Comparison of ENCODE assay signal across 8 mouse cellular contexts in the genomic region with DNA sequence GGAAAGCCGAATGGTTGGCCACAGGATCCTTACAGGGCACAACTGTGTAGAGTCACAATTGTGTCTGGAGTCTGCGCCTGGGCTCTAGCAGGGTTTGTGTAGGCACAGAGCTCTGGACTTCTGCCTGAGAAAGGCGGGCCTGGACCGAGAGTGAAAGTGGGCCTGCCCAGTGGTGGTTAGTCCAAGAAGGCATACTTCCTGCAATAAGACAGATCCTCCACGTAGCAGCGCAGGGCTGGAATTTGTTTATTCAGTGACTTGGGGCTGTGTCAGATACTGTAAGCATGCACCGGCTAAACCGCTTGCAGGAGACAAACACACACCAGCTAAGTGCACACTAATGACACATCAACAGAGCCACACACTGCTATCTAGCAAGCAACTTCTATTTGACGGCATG. TPM values are rescaled to one million over a fixed set of nuclear protein-coding genes. Genes with fewer than 3 reads are reported as not detected.
A peak's percentile ranks its signal among the peaks of the same experiment; 100 is the strongest.
DNase-seq lines count a peak whose midpoint lies in the region; ATAC-seq and TF ChIP-seq lines count a peak whose summit lies in the region.

No protein-coding gene starts in this region.

- TF ChIP-seq POLR2A in liver, adult 2 months (IDR thresholded peaks at IDR 0.05; ENCODE audit: extremely low read depth, insufficient read depth, low read length) = no peak

- no peak overlapping the region for H3K4me3 ChIP-seq in liver, adult 2 months (ENCODE audit: insufficient read depth, low read depth, low read length)
- no peak overlapping the region for H3K4me3 ChIP-seq in liver, embryonic 12.5 days
- no peak overlapping the region for H3K4me3 ChIP-seq in heart, embryonic 11.5 days (ENCODE audit: low read depth, low read length)
- no peak overlapping the region for H3K4me3 ChIP-seq in midbrain, embryonic 10.5 days

- TF ChIP-seq CTCF in liver, adult 2 months (IDR thresholded peaks at IDR 0.05; ENCODE audit: low read depth, low read length) = no peak

- H3K79me2 ChIP-seq in liver, adult 2 months (ENCODE audit: control insufficient read depth, insufficient read depth, low read length) = no peaks in the 10 kb centered on the region

- peak; percentile 84 for DNase-seq in liver, adult 2 months (ENCODE audit: extremely low read depth, low read depth, low spot score)
- peak; percentile 64 for DNase-seq in large intestine, adult 2 months (ENCODE audit: low read depth, low spot score)
- DNase-seq in urinary bladder, adult 2 months (ENCODE audit: low spot score) = peak; percentile 58
- no peak for DNase-seq in left cerebral cortex, adult 11 months (ENCODE audit: low spot score)
- no peak for DNase-seq in midbrain, embryonic 10.5 days (ENCODE audit: low spot score)

- H3K4me2 ChIP-seq in liver, embryonic 12.5 days = no peak overlapping the region; the same call in 1 of the 2 replicates
- no peak overlapping the region for H3K4me2 ChIP-seq in heart, embryonic 11.5 days

- no peaks in the 10 kb centered on the region for H3K27me3 ChIP-seq in liver, adult 2 months (ENCODE audit: control insufficient read depth, insufficient read depth, low read length)
- peaks cover 87% of the 10 kb centered on the region for H3K27me3 ChIP-seq in liver, embryonic 12.5 days (replicated peaks)
- H3K27me3 ChIP-seq in heart, embryonic 11.5 days (ENCODE audit: control insufficient read depth, insufficient read depth, low read length) = peaks cover 30% of the 10 kb centered on the region
- peaks cover 80% of the 10 kb centered on the region for H3K27me3 ChIP-seq in midbrain, embryonic 10.5 days (ENCODE audit: low read depth, poor library complexity, severe bottlenecking)

- H3K27ac ChIP-seq in liver, adult 2 months (replicated peaks; ENCODE audit: insufficient read depth, low read depth, low read length) = peak overlapping the region; percentile 53
- H3K27ac ChIP-seq in liver, embryonic 12.5 days = no peak overlapping the region
- H3K27ac ChIP-seq in heart, embryonic 11.5 days (ENCODE audit: low read depth, low read length) = no peak overlapping the region; the same call in 1 of the 2 replicates
- H3K27ac ChIP-seq in midbrain, embryonic 10.5 days (replicated peaks) = no peak overlapping the region

- peaks cover 19% of the 10 kb centered on the region for H3K4me1 ChIP-seq in liver, adult 2 months (ENCODE audit: control insufficient read depth, insufficient read depth, low read length)
- peaks cover 21% of the 10 kb centered on the region for H3K4me1 ChIP-seq in liver, embryonic 12.5 days
- H3K4me1 ChIP-seq in heart, embryonic 11.5 days (ENCODE audit: control insufficient read depth, insufficient read depth, low read length) = peaks cover 13% of the 10 kb centered on the region; the same call in 1 of the 2 replicates
- H3K4me1 ChIP-seq in midbrain, embryonic 10.5 days = peaks cover 36% of the 10 kb centered on the region

- no peaks in the 10 kb centered on the region for H3K9me3 ChIP-seq in liver, embryonic 12.5 days (replicated peaks)
- H3K9me3 ChIP-seq in heart, embryonic 11.5 days (replicated peaks; ENCODE audit: control insufficient read depth, low read length) = no peaks in the 10 kb centered on the region
- no peaks in the 10 kb centered on the region for H3K9me3 ChIP-seq in midbrain, embryonic 10.5 days (replicated peaks)

- 8% methylated on average over 9 of the region's 9 CpGs for WGBS in liver, adult 2 months
- 28% methylated on average over 9 of the region's 9 CpGs for WGBS in liver, embryonic 12.5 days (ENCODE audit: insufficient replicate concordance)
- 34% methylated on average over 9 of the region's 9 CpGs for WGBS in heart, embryonic 11.5 days (ENCODE audit: insufficient replicate concordance)
- WGBS in large intestine, adult 2 months = 6% methylated on average over 9 of the region's 9 CpGs
- 44% methylated on average over 9 of the region's 9 CpGs for WGBS in midbrain, embryonic 10.5 days

- no peak for ATAC-seq in liver, embryonic 12.5 days
- no peak for ATAC-seq in heart, embryonic 11.5 days (replicated peaks; ENCODE audit: insufficient number of reproducible peaks, low FRiP score, low TSS enrichment)
- no peak for ATAC-seq in monocyte, adult 5-6 weeks (replicated peaks; ENCODE audit: insufficient number of reproducible peaks, low FRiP score, low TSS enrichment, poor library complexity, severe bottlenecking)

- H3K9ac ChIP-seq in liver, adult 2 months (ENCODE audit: low read depth, low read length) = no peak overlapping the region
- H3K9ac ChIP-seq in liver, embryonic 12.5 days = no peak overlapping the region
- 0 out of 2 replicates have a peak overlapping the region, but pooled peaks have one; percentile 11 for H3K9ac ChIP-seq in heart, embryonic 11.5 days (ENCODE audit: low read depth, low read length)

- H3K36me3 ChIP-seq in liver, adult 2 months (ENCODE audit: control insufficient read depth, insufficient read depth, low read length) = no peaks in the 10 kb centered on the region
- H3K36me3 ChIP-seq in liver, embryonic 12.5 days = no peaks in the 10 kb centered on the region
- no peaks in the 10 kb centered on the region for H3K36me3 ChIP-seq in heart, embryonic 11.5 days (ENCODE audit: control insufficient read depth, insufficient read depth, low read length)
- H3K36me3 ChIP-seq in midbrain, embryonic 10.5 days = no peaks in the 10 kb centered on the region

RNA-seq across cellular contexts. Expression of a gene that starts 2.3 kb away (rescaled TPM):
- 34.8 and 39.3 TPM in 2 replicates for total RNA-seq in liver, adult 2 months (2014; rRNA removed)
- 20.1 and 28.9 TPM in 2 replicates for polyA plus RNA-seq in liver, adult 2 months (2012; rRNA removed)
- 9.8 and 11.1 TPM in 2 replicates for polyA plus RNA-seq in liver, embryonic 12.5 days (2016; fragmentation: Nextera tagmentation; extraction: Ambion mirVana)
- 56.4 and 56.7 TPM in 2 replicates for polyA plus RNA-seq in heart, embryonic 11.5 days (2014; fragmentation: Nextera tagmentation; extraction: Ambion mirVana)
- 15.3 and 18.2 TPM in 2 replicates for polyA plus RNA-seq in large intestine, adult 2 months (2012; rRNA removed)
- 42.6 and 65.1 TPM in 2 replicates for polyA plus RNA-seq in urinary bladder, adult 2 months (2012; rRNA removed)
- 20.6 to 37.7 TPM (median 29.0 TPM) in 3 replicates for total RNA-seq in monocyte, adult 5-6 weeks (2017)
- polyA plus RNA-seq in midbrain, embryonic 10.5 days (2016; fragmentation: Nextera tagmentation; extraction: Ambion mirVana) = 0.79 and 0.81 TPM in 2 replicates

RNA-seq across cellular contexts. Expression of a gene that starts 34.7 kb away (rescaled TPM):
- 2.6 TPM in 2 replicates for total RNA-seq in liver, adult 2 months (2014; rRNA removed)
- 2.9 and 3.1 TPM in 2 replicates for polyA plus RNA-seq in liver, adult 2 months (2012; rRNA removed)
- 5.5 and 5.7 TPM in 2 replicates for polyA plus RNA-seq in liver, embryonic 12.5 days (2016; fragmentation: Nextera tagmentation; extraction: Ambion mirVana)
- polyA plus RNA-seq in heart, embryonic 11.5 days (2014; fragmentation: Nextera tagmentation; extraction: Ambion mirVana) = 18.4 and 20.6 TPM in 2 replicates
- 6.8 and 11.7 TPM in 2 replicates for polyA plus RNA-seq in large intestine, adult 2 months (2012; rRNA removed)
- 41.0 and 50.3 TPM in 2 replicates for polyA plus RNA-seq in urinary bladder, adult 2 months (2012; rRNA removed)
- total RNA-seq in monocyte, adult 5-6 weeks (2017) = 5.8 to 10.2 TPM (median 5.9 TPM) in 3 replicates
- 23.3 and 30.3 TPM in 2 replicates for polyA plus RNA-seq in midbrain, embryonic 10.5 days (2016; fragmentation: Nextera tagmentation; extraction: Ambion mirVana)

RNA-seq across cellular contexts. Expression of a gene that starts 43.6 kb away (rescaled TPM):
- total RNA-seq in liver, adult 2 months (2014; rRNA removed) = 3.3 and 5.6 TPM in 2 replicates
- polyA plus RNA-seq in liver, adult 2 months (2012; rRNA removed) = 5.2 and 5.8 TPM in 2 replicates
- polyA plus RNA-seq in liver, embryonic 12.5 days (2016; fragmentation: Nextera tagmentation; extraction: Ambion mirVana) = 1.5 and 1.9 TPM in 2 replicates
- polyA plus RNA-seq in heart, embryonic 11.5 days (2014; fragmentation: Nextera tagmentation; extraction: Ambion mirVana) = 1.8 and 2.1 TPM in 2 replicates
- 2.3 and 2.4 TPM in 2 replicates for polyA plus RNA-seq in large intestine, adult 2 months (2012; rRNA removed)
- polyA plus RNA-seq in urinary bladder, adult 2 months (2012; rRNA removed) = 11.7 and 11.8 TPM in 2 replicates
- not detected in 3 replicates for total RNA-seq in monocyte, adult 5-6 weeks (2017)
- 6.0 and 7.1 TPM in 2 replicates for polyA plus RNA-seq in midbrain, embryonic 10.5 days (2016; fragmentation: Nextera tagmentation; extraction: Ambion mirVana)

Comparison
In these comparisons a context has a peak if more than half of its experiments do, and no peak if none do; other contexts are left out.
1. DNase-seq: peak in liver, adult 2 months (single experiment), large intestine, adult 2 months (single experiment) and urinary bladder, adult 2 months (single experiment); none in left cerebral cortex, adult 11 months (single experiment) and midbrain, embryonic 10.5 days (single experiment).